Mouse (Mus musculus) stomach, postnatal 0 days (tissue): ENCODE results near the gene Plekhh2. TPM values are rescaled to one million over a fixed set of nuclear protein-coding genes. Genes with fewer than 3 reads are reported as not detected.

Experiments used
- ATAC-seq: fragments of 200-750 bp; cut with Nextera tagmentation; 2 replicates; pipeline ENCODE4 v1.8.0; 2017; ENCODE audit not compliant: low FRiP score, low TSS enrichment
- DNase-seq: peaks from one replicate; pipeline ENCODE4 v3.0.0-alpha.2; 2016; ENCODE audit warnings: low spot score
- H3K27ac ChIP-seq: fragments of 300-500 bp; sonication (generic); replicated peaks from 2 replicates; pipeline ENCODE4 v1.5.1; 2014; ENCODE audit warnings: mild to moderate bottlenecking, control low read depth
- H3K27me3 ChIP-seq: fragments of 300-500 bp; sonication (generic); 2 replicates; pipeline ENCODE4 v1.6.1; 2014; ENCODE audit warnings: low read length; ENCODE audit not compliant: control insufficient read depth, insufficient read depth
- H3K36me3 ChIP-seq: fragments of 300-500 bp; sonication (generic); 2 replicates; pipeline ENCODE4 v1.6.1; 2014; ENCODE audit warnings: low read length, mixed read lengths; ENCODE audit not compliant: control insufficient read depth, insufficient read depth
- H3K4me1 ChIP-seq: fragments of 300-500 bp; sonication (generic); replicated peaks from 2 replicates; pipeline ENCODE4 v1.6.1; 2014; ENCODE audit warnings: antibody characterized with exemption; ENCODE audit not compliant: control insufficient read depth, insufficient read depth
- H3K4me2 ChIP-seq: fragments of 300-500 bp; sonication (generic); replicated peaks from 2 replicates; pipeline ENCODE4 v1.6.1; 2014; ENCODE audit warnings: low read depth, mild to moderate bottlenecking, control low read depth, moderate library complexity
- H3K4me3 ChIP-seq: fragments of 300-500 bp; sonication (generic); 2 replicates; pipeline ENCODE4 v1.5.1; 2014; ENCODE audit warnings: low read depth, low read length, control low read depth
- H3K9ac ChIP-seq: fragments of 300-500 bp; sonication (generic); 2 replicates; pipeline ENCODE4 v1.6.1; 2014; ENCODE audit warnings: mild to moderate bottlenecking, low read length, control low read depth, mixed read lengths
- H3K9me3 ChIP-seq: fragments of 300-500 bp; sonication (generic); 2 replicates; pipeline ENCODE4 v1.6.1; 2016; ENCODE audit warnings: low read length; ENCODE audit not compliant: control insufficient read depth
- CTCF ChIP-seq: IDR thresholded peaks from 2 replicates; pipeline ENCODE4 v1.5.1; 2016; ENCODE audit warnings: antibody characterized with exemption, low read depth, mild to moderate bottlenecking, moderate library complexity
- EP300 ChIP-seq: optimal IDR thresholded peaks from 2 replicates; pipeline ENCODE3; 2016; ENCODE audit warnings: antibody characterized with exemption
- WGBS: fragments of 180-500 bp; shearing (Covaris S2); extraction: QIAGEN DNeasy Blood & Tissue Kit; methylation state at CpG from one replicate; pipeline ENCODE4 v1.1.7; 2014; 5-methylcytosine and 5-hydroxymethylcytosine counted together
- polyA plus RNA-seq: library from polyadenylated mRNA; unstranded; fragments of >200 nt; fragmentation: Nextera tagmentation; extraction: Ambion mirVana; gene quantifications from 2 replicates; pipeline ENCODE4 v1.2.1, GENCODE M21; 2015

Gene Plekhh2
- polyA plus RNA-seq, 1 experiment from 2014 or later, result 2.4 TPM

DNA sequence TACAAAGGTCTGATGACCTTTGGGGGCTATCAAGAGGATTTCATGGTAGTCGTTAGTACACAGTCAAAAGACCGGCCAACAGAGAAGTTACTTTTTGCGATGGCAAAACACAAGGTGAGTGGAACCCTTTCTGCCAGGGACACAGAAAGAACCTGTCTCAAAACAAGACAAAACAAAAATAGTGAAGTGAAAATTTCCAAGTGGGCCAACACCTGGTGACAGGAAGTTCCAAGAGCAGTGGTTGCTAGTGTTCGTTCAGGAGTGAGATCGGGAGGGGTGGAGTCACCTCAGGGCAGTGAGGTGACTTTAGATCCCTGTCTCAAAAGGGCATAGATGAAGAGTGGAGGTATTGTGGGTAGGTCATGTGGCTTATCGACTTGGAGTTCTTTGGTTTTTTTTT is 106.3 kb downstream of the Plekhh2 start:
- TF ChIP-seq CTCF, result no peak
- no peak for TF ChIP-seq EP300
- ATAC-seq, result no peak
- Histone ChIP-seq H3K4me3 (no peak overlapping the region), H3K4me2 (no peak overlapping the region), H3K4me1 (no peaks in the 10 kb centered on the region), H3K9me3 (no peaks in the 10 kb centered on the region), H3K9ac (no peak overlapping the region), H3K27ac (no peak overlapping the region), H3K27me3 (no peaks in the 10 kb centered on the region), H3K36me3 (no peaks in the 10 kb centered on the region)
- DNase-seq, result no peak
- WGBS, result 88% methylated on average over 6 of the region's 6 CpGs

DNA sequence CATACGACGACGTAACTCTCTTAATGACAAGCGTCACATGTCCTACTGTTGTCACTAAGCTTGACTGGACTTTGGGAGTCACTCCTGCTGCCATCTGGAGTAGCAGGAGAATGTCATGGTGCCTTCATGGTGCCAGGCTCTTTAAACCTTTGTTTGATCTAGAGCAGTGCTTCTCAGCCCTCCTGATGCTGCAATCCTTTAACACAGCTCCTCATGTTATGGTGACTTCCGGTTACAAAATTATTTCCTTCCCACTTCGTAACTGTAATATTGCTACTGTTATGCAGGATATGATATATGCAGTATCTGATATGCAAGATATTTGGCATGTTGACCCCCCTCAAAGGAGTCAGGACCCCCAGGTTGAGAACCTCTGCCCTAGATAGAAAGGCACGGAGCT is 107.4 kb downstream of the Plekhh2 start:
- 85% methylated on average over 7 of the region's 7 CpGs for WGBS
- no peak for DNase-seq

DNA sequence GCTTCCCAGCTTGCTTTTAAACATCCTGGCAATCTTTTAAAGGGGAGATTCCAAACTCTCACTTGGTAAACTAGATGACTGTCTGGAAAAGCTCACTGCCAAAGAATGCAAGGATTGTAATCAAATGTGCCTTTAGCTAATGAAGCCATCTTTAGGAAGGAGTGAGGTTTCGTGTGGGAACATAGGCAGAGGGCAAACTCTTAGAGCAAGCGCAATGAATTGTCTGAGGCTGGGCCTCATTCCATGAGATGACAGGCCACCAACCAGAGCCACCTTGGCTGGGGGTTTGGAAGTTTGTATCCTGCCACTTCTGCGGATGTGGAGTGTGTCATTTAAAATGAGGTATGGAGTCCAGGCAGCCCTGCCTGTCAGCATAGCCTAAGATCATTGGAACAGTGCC is 108.4 kb downstream of the Plekhh2 start:
- ATAC-seq (0 out of 2 replicates have a peak, but pooled peaks have one; percentile 26), DNase-seq (no peak)
- TF ChIP-seq EP300 (no peak), CTCF (no peak)
- H3K4me1 ChIP-seq, result no peaks in the 10 kb centered on the region
- H3K4me2 ChIP-seq, result no peak overlapping the region
- no peak overlapping the region for H3K9ac ChIP-seq
- peak overlapping the region; percentile 65 for H3K27ac ChIP-seq
- 34% methylated on average over 3 of the region's 3 CpGs for WGBS
- H3K27me3 ChIP-seq, result no peaks in the 10 kb centered on the region
- no peak overlapping the region for H3K4me3 ChIP-seq
- no peaks in the 10 kb centered on the region for H3K36me3 ChIP-seq
- no peaks in the 10 kb centered on the region for H3K9me3 ChIP-seq

More for the DNA sequence above, 107.4 kb downstream of the Plekhh2 start:
- no peak overlapping the region for H3K4me2 ChIP-seq
- H3K9me3 ChIP-seq, result no peaks in the 10 kb centered on the region
- no peaks in the 10 kb centered on the region for H3K27me3 ChIP-seq
- H3K36me3 ChIP-seq, result no peaks in the 10 kb centered on the region
- no peak overlapping the region for H3K9ac ChIP-seq
- no peak overlapping the region for H3K4me3 ChIP-seq
- ATAC-seq, result no peak
- no peak overlapping the region for H3K27ac ChIP-seq
- TF ChIP-seq EP300 (no peak), CTCF (no peak)
- no peaks in the 10 kb centered on the region for H3K4me1 ChIP-seq

DNA sequence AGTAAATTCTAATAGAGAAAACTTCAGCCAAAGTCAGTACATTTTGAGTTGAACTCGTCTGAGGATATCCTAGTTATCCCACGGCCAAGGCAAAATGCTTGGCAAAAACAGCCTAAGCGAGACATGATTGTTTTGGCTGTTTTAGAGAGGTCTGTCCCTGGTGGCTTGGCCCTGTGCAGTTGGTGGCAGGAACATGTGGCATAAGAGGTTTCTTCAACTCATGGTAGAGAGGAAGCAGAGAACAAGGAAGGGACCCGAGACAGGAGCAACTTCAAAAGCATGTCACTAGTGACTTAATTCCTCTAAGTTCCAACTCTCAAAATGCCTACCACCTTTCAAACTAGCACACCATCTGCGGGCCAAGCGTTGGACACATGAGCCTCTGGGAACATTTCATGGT is 108.9 kb downstream of the Plekhh2 start:
- no peaks in the 10 kb centered on the region for H3K4me1 ChIP-seq
- no peak overlapping the region for H3K4me2 ChIP-seq
- TF ChIP-seq EP300 (no peak), CTCF (no peak)
- no peaks in the 10 kb centered on the region for H3K9me3 ChIP-seq
- no peaks in the 10 kb centered on the region for H3K36me3 ChIP-seq
- WGBS, result 78% methylated on average over 6 of the region's 6 CpGs
- no peaks in the 10 kb centered on the region for H3K27me3 ChIP-seq
- H3K9ac ChIP-seq, result no peak overlapping the region
- H3K4me3 ChIP-seq, result no peak overlapping the region
- no peak for DNase-seq
- H3K27ac ChIP-seq, result peak overlapping the region; percentile 65; the same call in 1 of the 2 replicates
- ATAC-seq, result no peak

DNA sequence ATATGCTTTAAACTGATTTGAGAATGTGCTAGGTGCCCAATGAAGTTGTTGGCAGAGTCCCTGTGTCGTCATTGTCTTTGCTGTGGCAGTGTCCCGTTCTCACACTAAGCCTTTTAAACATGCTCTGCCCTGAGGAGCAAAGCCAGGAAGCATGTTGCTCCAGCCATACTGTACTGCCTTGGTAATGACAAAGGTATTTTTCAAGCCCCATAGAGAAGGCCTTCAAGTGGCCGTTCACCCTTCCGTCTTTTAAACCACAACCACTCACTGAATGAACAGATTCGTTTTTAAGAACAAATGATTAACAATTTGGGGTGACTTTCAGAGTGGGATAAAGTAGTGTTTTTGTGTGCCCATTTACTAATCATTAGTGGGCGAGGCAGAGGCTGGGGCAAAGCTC is 109.5 kb downstream of the Plekhh2 start:
- DNase-seq, result no peak
- ATAC-seq, result no peak
- H3K9ac ChIP-seq, result no peak overlapping the region
- no peaks in the 10 kb centered on the region for H3K4me1 ChIP-seq
- no peaks in the 10 kb centered on the region for H3K9me3 ChIP-seq
- no peaks in the 10 kb centered on the region for H3K36me3 ChIP-seq
- H3K4me3 ChIP-seq, result no peak overlapping the region
- no peaks in the 10 kb centered on the region for H3K27me3 ChIP-seq
- 76% methylated on average over 6 of the region's 6 CpGs for WGBS
- no peak for TF ChIP-seq EP300
- no peak overlapping the region for H3K27ac ChIP-seq
- H3K4me2 ChIP-seq, result no peak overlapping the region

DNA sequence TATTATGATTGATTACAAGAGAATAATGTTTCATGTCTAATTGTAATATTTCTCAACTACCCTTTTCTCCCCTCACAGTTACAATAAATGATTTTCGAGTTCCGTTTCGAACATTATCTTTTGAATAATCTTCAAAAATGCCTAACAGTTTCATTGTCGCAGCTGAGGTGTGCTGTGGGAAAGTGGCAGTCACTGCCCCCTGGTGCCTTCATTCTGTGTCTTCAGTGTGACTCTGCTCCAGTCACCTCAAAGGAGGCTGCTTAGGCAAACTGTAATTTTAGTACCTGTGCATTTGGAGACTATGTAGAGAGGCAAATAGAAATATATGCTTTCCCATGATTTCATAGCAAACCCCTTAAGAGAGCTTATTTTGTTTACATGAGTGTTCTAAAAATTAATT is 110.3 kb downstream of the Plekhh2 start:
- 85% methylated on average over 4 of the region's 4 CpGs for WGBS
- no peak overlapping the region for H3K9ac ChIP-seq
- H3K36me3 ChIP-seq, result no peaks in the 10 kb centered on the region
- no peaks in the 10 kb centered on the region for H3K9me3 ChIP-seq
- peak; percentile 37 for TF ChIP-seq CTCF
- TF ChIP-seq EP300, result no peak
- 0 out of 2 replicates have a peak, but pooled peaks cover 3% of the 10 kb centered on the region for H3K4me1 ChIP-seq
- H3K27ac ChIP-seq, result no peak overlapping the region
- no peak overlapping the region for H3K4me2 ChIP-seq
- no peaks in the 10 kb centered on the region for H3K27me3 ChIP-seq
- H3K4me3 ChIP-seq, result no peak overlapping the region
- DNase-seq (no peak), ATAC-seq (no peak)
